Mouse (Mus musculus) olfactory bulb, adult 2 months (tissue): ENCODE measurements at regions not wholly inside any gene's neighbourhood (a gene's known extent, or its start where the extent isn't known, plus 50 kb on each side); places are given as distances from the start of the nearest gene placed in this dataset.

Experiments
- CTCF ChIP-seq: fragments of 200-500 bp; IDR thresholded peaks from 2 replicates; pipeline ENCODE4 v1.5.1; 2012; ENCODE audit warnings: low read depth, mild to moderate bottlenecking, low read length, moderate library complexity; ENCODE audit not compliant: insufficient read depth
- POLR2A ChIP-seq: fragments of 200-500 bp; IDR thresholded peaks from 2 replicates; pipeline ENCODE4 v1.6.1; 2012; ENCODE audit warnings: mild to moderate bottlenecking, low read depth, low read length, moderate library complexity; ENCODE audit not compliant: insufficient read depth

- TF ChIP-seq POLR2A (no peak), CTCF (no peak)
Measured at GRCm38 (mm10) chr5:15854752-15855151, 79.7 kb upstream of the Cacna2d1 start.
